Mouse (Mus musculus): ENCODE results near the gene Lrrc55. TPM values are rescaled to one million over a fixed set of nuclear protein-coding genes. Genes with fewer than 3 reads are reported as not detected.
A peak's percentile ranks its signal among the peaks of the same experiment; 100 is the strongest.
"Not testable (repeated sequence)": the region's sequence is repeated elsewhere in the genome, so short reads cannot be mapped to it uniquely, and the experiment has no call there.

The Lrrc55 gene
- total RNA-seq (2014; rRNA removed) (27.3 and 33.7 TPM in 2 replicates), polyA plus RNA-seq (2015; fragmentation: Nextera tagmentation; extraction: Ambion mirVana) (9.0 and 9.7 TPM in 2 replicates)

DNA sequence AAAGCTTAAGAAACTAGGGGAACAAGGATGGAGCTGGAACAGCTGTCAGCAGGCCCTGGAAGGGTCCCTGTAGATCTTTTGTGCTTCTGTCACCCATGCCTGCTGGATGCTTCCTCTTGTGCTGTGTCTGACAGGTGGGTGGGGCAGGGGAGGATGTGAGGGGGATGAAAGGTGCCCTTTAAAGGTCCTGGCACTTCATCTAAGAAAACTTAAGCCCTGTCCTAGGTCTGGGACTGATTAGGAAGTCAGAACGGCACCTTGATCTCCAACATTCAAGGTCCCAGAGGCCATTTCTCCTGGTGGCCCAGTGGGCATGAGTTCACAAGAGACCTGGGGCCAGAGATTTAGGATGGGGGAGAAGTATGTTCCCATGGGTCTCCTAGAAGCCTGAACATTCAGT is at the start of gene Lrrc55:
Gene Lrrc55, minus strand, starts transcription at position 297 of the 400 bp plus-strand sequence.
- WGBS: 87% methylated on average over 1 of the region's 1 CpGs
- H3K27me3 ChIP-seq (ENCODE audit: insufficient read depth, low read length): no peaks in the 10 kb centered on the region
- H3K4me3 ChIP-seq (ENCODE audit: low read length): peak within 1 kb of the TSS; percentile 45
- no peak for TF ChIP-seq CTCF (IDR thresholded peaks at IDR 0.05; ENCODE audit: low read depth)
- ATAC-seq: no peak
- no peaks in the 10 kb centered on the region for H3K9me3 ChIP-seq (ENCODE audit: low read length)
- DNase-seq (ENCODE audit: low spot score): no peak
- H3K36me3 ChIP-seq (ENCODE audit: insufficient read depth, low read length): no peaks in the 10 kb centered on the region
- H3K27ac ChIP-seq: peak within 1 kb of the TSS; percentile 76
- peak within 1 kb of the TSS; percentile 58 for H3K9ac ChIP-seq (replicated peaks; ENCODE audit: low read length)
- H3K4me2 ChIP-seq (ENCODE audit: low read depth, low read length): peak within 1 kb of the TSS; percentile 68
- H3K4me1 ChIP-seq (ENCODE audit: insufficient read depth, low read length): 0 out of 2 replicates have a peak, but pooled peaks cover 3% of the 10 kb centered on the region

GRCm38 (mm10) chr2:85246506-85247082 is 49.6 kb upstream of the Lrrc55 start:
- no peak overlapping the region for H3K9ac ChIP-seq (replicated peaks; ENCODE audit: low read length)
- H3K4me2 ChIP-seq (ENCODE audit: low read depth, low read length): no peak overlapping the region
- no peak overlapping the region for H3K27ac ChIP-seq
- no peak overlapping the region for H3K4me3 ChIP-seq (ENCODE audit: low read length)
- no peaks in the 10 kb centered on the region for H3K4me1 ChIP-seq (ENCODE audit: insufficient read depth, low read length)
- peak; percentile 98 for TF ChIP-seq CTCF (IDR thresholded peaks at IDR 0.05; ENCODE audit: low read depth)
- ATAC-seq (peak; percentile 70), DNase-seq (ENCODE audit: low spot score) (peak; percentile 83)
- no peaks in the 10 kb centered on the region for H3K9me3 ChIP-seq (ENCODE audit: low read length)
- H3K27me3 ChIP-seq (ENCODE audit: insufficient read depth, low read length): no peaks in the 10 kb centered on the region
- WGBS: 10% methylated on average over 4 of the region's 4 CpGs
- H3K36me3 ChIP-seq (ENCODE audit: insufficient read depth, low read length): no peaks in the 10 kb centered on the region

DNA sequence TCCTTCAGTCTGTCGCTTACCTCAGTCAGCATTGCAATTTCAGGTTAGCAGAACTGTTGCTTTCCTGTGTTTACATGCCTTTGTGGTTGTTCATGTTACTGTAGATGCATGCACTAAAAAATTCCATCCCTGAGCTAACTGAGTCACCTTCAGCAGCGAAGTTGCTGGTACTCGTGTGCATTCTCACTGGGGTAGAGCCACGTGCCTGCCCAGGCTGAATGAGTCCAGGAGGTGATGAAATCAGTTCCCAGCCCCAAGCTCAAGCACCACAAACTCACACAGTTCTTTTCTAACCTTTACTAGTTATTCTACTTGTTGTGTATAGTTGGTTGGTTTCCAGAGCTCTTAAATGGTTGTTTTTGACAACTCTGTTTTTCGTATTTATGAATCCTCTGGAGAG is 48.7 kb upstream of the Lrrc55 start:
- ATAC-seq (no peak), DNase-seq (ENCODE audit: low spot score) (no peak)
- 80% methylated on average over 5 of the region's 5 CpGs for WGBS
- Histone ChIP-seq H3K4me3 (ENCODE audit: low read length) (no peak overlapping the region), H3K9me3 (ENCODE audit: low read length) (no peaks in the 10 kb centered on the region), H3K27ac (no peak overlapping the region), H3K36me3 (ENCODE audit: insufficient read depth, low read length) (no peaks in the 10 kb centered on the region), H3K4me2 (ENCODE audit: low read depth, low read length) (no peak overlapping the region), H3K4me1 (ENCODE audit: insufficient read depth, low read length) (no peaks in the 10 kb centered on the region), H3K9ac (replicated peaks; ENCODE audit: low read length) (no peak overlapping the region), H3K27me3 (ENCODE audit: insufficient read depth, low read length) (no peaks in the 10 kb centered on the region)
- no peak for TF ChIP-seq CTCF (IDR thresholded peaks at IDR 0.05; ENCODE audit: low read depth)

DNA sequence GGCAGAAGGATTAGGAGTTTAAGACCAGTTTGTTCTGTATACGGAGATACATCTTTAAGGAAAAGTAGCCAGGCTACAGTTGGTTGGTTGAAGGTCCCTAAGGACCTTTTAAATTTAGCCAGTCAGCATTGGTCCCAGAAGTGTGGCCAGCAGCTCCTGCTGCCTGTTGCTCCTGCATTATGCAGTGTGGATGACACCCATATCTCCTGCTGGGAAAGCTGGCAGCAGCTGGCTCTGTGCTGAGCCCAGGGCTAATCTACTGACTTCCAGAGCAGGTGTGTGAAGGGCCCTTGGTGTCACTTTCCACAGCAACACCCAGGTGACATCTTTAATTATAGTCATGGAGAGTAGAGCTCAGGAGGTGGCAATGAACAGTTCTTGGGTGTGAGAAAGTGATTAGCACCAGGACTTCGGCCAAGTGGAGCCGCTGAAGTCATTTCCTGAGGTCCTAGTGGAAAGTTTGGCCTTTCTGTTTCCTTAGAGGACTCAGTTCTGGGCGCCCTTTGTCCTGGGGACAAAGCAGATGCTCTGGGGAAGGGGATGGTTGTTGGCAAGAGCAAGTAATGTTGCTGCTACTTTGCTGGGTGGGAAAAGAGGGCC is 41.2 kb upstream of the Lrrc55 start:
- no peaks in the 10 kb centered on the region for H3K9me3 ChIP-seq (ENCODE audit: low read length)
- H3K27me3 ChIP-seq (ENCODE audit: insufficient read depth, low read length): no peaks in the 10 kb centered on the region
- no peak overlapping the region for H3K9ac ChIP-seq (replicated peaks; ENCODE audit: low read length)
- H3K27ac ChIP-seq: no peak overlapping the region
- H3K4me2 ChIP-seq (ENCODE audit: low read depth, low read length): no peak overlapping the region
- no peak for TF ChIP-seq CTCF (IDR thresholded peaks at IDR 0.05; ENCODE audit: low read depth)
- H3K4me1 ChIP-seq (ENCODE audit: insufficient read depth, low read length): 0 out of 2 replicates have a peak, but pooled peaks cover 3% of the 10 kb centered on the region
- ATAC-seq (peak; percentile 87), DNase-seq (ENCODE audit: low spot score) (peak; percentile 45)
- H3K36me3 ChIP-seq (ENCODE audit: insufficient read depth, low read length): no peaks in the 10 kb centered on the region
- WGBS: 49% methylated on average over 4 of the region's 4 CpGs
- no peak overlapping the region for H3K4me3 ChIP-seq (ENCODE audit: low read length)

DNA sequence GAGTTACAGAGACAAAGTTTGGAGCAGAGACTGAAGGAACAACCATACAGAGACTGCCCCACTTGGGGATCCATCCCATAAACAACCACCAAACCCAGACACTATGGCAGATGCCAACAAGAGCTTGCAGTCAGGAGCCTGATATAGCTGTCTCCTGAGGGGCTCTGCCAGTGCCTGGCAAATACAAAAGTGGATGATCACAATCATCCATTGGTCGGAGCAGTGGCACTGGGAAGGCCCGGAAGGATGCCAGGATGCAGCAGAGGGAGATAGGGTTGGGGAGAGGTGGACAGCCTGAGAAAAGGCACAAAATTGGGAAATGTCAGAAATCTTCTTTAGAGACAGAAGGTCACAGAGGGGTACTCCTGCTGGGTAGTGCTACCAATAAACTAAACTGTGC is 40.2 kb upstream of the Lrrc55 start:
- H3K36me3 ChIP-seq (ENCODE audit: insufficient read depth, low read length); H3K4me3 ChIP-seq (ENCODE audit: low read length); H3K27me3 ChIP-seq (ENCODE audit: insufficient read depth, low read length); ATAC-seq; H3K4me1 ChIP-seq (ENCODE audit: insufficient read depth, low read length); H3K9ac ChIP-seq (replicated peaks; ENCODE audit: low read length); DNase-seq (ENCODE audit: low spot score); H3K4me2 ChIP-seq (ENCODE audit: low read depth, low read length); H3K9me3 ChIP-seq (ENCODE audit: low read length); H3K27ac ChIP-seq: not testable (repeated sequence)
- WGBS: 87% methylated on average over 2 of the region's 2 CpGs

DNA sequence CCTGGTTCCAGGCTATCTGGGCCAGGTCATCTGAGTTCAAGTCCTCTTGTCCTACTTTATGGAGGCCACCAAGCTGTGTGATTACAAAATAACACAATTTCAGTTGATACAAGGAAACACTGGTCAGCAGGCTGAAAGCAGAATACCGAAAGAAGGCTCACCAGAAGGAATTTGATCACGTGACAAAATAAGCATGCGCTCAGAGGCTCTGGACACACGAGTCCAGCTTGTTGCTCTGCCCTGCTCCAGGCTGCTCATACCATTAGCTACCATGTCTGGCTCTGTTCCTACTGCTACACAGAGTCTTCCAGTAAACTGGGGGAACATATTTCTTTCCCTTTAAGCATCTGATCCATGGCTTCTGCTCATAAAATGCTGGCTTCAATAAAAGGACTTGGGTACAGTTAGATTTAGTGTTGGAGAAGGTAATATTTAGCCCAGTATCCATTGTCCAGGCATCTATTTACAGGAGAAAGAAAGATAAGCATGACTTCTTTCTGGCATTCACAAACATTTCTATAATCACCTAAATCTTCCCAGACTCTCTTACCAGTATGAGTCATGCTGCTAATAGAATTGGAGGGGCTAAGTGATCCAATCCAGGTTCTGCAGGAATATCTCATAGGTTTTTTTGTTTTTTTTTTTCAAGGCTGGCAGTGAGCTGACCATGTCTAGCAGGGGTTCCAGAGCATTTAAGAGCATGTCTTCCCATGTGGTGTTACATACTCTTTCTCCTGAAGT is 33.9 kb upstream of the Lrrc55 start:
- no peaks in the 10 kb centered on the region for H3K36me3 ChIP-seq (ENCODE audit: insufficient read depth, low read length)
- TF ChIP-seq CTCF (IDR thresholded peaks at IDR 0.05; ENCODE audit: low read depth): no peak
- no peaks in the 10 kb centered on the region for H3K27me3 ChIP-seq (ENCODE audit: insufficient read depth, low read length)
- no peak overlapping the region for H3K9ac ChIP-seq (replicated peaks; ENCODE audit: low read length)
- no peaks in the 10 kb centered on the region for H3K9me3 ChIP-seq (ENCODE audit: low read length)
- no peak for DNase-seq (ENCODE audit: low spot score)
- no peaks in the 10 kb centered on the region for H3K4me1 ChIP-seq (ENCODE audit: insufficient read depth, low read length)
- no peak overlapping the region for H3K27ac ChIP-seq
- no peak for ATAC-seq
- no peak overlapping the region for H3K4me2 ChIP-seq (ENCODE audit: low read depth, low read length)
- H3K4me3 ChIP-seq (ENCODE audit: low read length): no peak overlapping the region
- 84% methylated on average over 4 of the region's 4 CpGs for WGBS

All from hindbrain, postnatal 0 days (tissue).